Mouse (Mus musculus) kidney, embryonic 14.5 days (tissue): ENCODE results near the gene Nphs1. TPM values are rescaled to one million over a fixed set of nuclear protein-coding genes. Genes with fewer than 3 reads are reported as not detected.
"Not testable (repeated sequence)": the region's sequence is repeated elsewhere in the genome, so short reads cannot be mapped to it uniquely, and the experiment has no call there.

Experiments used
- ATAC-seq: fragments of 200-750 bp; cut with Nextera tagmentation; 2 replicates; pipeline ENCODE4 v1.8.0; 2017; ENCODE audit warnings: moderate number of reproducible peaks, mild to moderate bottlenecking, moderate TSS enrichment, moderate library complexity; ENCODE audit not compliant: low FRiP score, low TSS enrichment
- H3K27ac ChIP-seq: fragments of 300-500 bp; sonication (generic); 2 replicates; pipeline ENCODE4 v1.5.1; 2014; ENCODE audit warnings: low read depth, mild to moderate bottlenecking, low read length, moderate library complexity, mixed read lengths
- H3K27me3 ChIP-seq: fragments of 300-500 bp; sonication (generic); 2 replicates; pipeline ENCODE4 v1.6.1; 2014; ENCODE audit warnings: mild to moderate bottlenecking, low read length; ENCODE audit not compliant: control insufficient read depth, insufficient read depth
- H3K36me3 ChIP-seq: fragments of 300-500 bp; sonication (generic); 2 replicates; pipeline ENCODE4 v1.6.1; 2014; ENCODE audit warnings: low read length, mixed read lengths; ENCODE audit not compliant: control insufficient read depth, insufficient read depth
- H3K4me1 ChIP-seq: fragments of 300-500 bp; sonication (generic); 2 replicates; pipeline ENCODE4 v1.6.1; 2014; ENCODE audit warnings: low read length, mixed read lengths; ENCODE audit not compliant: control insufficient read depth, insufficient read depth
- H3K4me2 ChIP-seq: fragments of 300-500 bp; sonication (generic); replicated peaks from 2 replicates; pipeline ENCODE4 v1.6.1; 2014; ENCODE audit warnings: low read depth, mild to moderate bottlenecking, low read length
- H3K4me3 ChIP-seq: fragments of 300-500 bp; sonication (generic); 2 replicates; pipeline ENCODE4 v1.5.1; 2014; ENCODE audit warnings: mild to moderate bottlenecking, low read length
- H3K9ac ChIP-seq: fragments of 300-500 bp; sonication (generic); 2 replicates; pipeline ENCODE4 v1.6.1; 2014; ENCODE audit warnings: low read depth, mild to moderate bottlenecking, low read length, moderate library complexity
- H3K9me3 ChIP-seq: fragments of 300-500 bp; sonication (generic); 2 replicates; pipeline ENCODE4 v1.6.1; 2016; ENCODE audit warnings: low read length; ENCODE audit not compliant: control insufficient read depth
- WGBS: fragments of 180-500 bp; shearing (Covaris S2); extraction: QIAGEN DNeasy Blood & Tissue Kit; methylation state at CpG from one replicate; pipeline ENCODE4 v1.1.7; 2014; 5-methylcytosine and 5-hydroxymethylcytosine counted together
- polyA plus RNA-seq: library from polyadenylated mRNA; unstranded; fragments of >200 nt; fragmentation: Nextera tagmentation; extraction: Ambion mirVana; gene quantifications from 2 replicates; pipeline ENCODE4 v1.2.1, GENCODE M21; 2014

Nphs1 gene
- polyA plus RNA-seq, 1 experiment from 2014 or later, result 3.0 TPM

DNA sequence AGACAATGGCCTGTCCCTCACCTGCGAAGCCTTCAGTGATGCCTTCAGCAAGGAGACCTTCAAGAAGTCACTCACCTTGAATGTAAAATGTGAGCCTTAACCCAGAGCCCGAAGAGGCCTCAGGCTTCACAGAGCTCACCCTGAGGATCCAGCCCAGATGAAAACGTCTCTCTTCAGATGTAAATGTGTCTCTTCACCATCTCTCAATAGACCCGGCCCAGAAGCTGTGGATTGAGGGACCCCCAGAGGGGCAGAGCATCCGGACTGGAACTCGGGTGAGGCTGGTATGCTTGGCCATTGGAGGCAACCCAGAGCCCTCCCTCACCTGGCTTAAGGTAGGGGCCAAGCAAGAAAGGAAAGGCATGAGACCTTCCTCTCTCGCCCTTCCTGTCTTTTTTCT, 5.5 kb downstream of the Nphs1 start:
- no peaks in the 10 kb centered on the region for H3K9me3 ChIP-seq
- 22% methylated on average over 7 of the region's 7 CpGs for WGBS
- H3K4me1 ChIP-seq, result no peaks in the 10 kb centered on the region
- no peak overlapping the region for H3K9ac ChIP-seq
- no peak overlapping the region for H3K4me3 ChIP-seq
- H3K4me2 ChIP-seq, result no peak overlapping the region
- ATAC-seq, result no peak
- peaks cover 90% of the 10 kb centered on the region for H3K27me3 ChIP-seq
- no peaks in the 10 kb centered on the region for H3K36me3 ChIP-seq
- no peak overlapping the region for H3K27ac ChIP-seq

DNA sequence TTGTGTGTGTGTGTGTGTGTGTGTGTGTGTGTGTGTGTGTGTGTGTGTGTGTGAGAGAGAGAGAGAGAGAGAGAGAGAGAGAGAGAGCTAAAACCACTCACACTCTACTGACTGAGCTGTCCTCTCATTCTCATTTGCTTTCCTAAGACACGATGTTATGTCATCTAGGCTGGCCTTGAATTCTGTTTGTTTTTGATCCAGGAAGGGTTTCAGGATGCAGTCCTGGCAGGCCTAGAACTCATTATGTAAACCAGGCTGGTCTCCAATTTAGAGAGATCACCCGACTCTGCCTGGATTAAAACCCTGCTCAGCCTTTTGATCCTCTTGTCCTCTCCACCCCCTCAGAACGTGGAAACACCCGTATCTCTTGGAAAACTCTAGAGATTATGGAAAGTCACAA, 5.9 kb downstream of the Nphs1 start:
- H3K4me2 ChIP-seq, result no peak overlapping the region
- 26% methylated on average over 4 of the region's 4 CpGs for WGBS
- H3K9me3 ChIP-seq, result no peaks in the 10 kb centered on the region
- H3K4me1 ChIP-seq, result no peaks in the 10 kb centered on the region
- no peak overlapping the region for H3K9ac ChIP-seq
- H3K27ac ChIP-seq, result no peak overlapping the region
- no peaks in the 10 kb centered on the region for H3K36me3 ChIP-seq
- peaks cover 86% of the 10 kb centered on the region for H3K27me3 ChIP-seq
- ATAC-seq, result no peak
- H3K4me3 ChIP-seq, result no peak overlapping the region

DNA sequence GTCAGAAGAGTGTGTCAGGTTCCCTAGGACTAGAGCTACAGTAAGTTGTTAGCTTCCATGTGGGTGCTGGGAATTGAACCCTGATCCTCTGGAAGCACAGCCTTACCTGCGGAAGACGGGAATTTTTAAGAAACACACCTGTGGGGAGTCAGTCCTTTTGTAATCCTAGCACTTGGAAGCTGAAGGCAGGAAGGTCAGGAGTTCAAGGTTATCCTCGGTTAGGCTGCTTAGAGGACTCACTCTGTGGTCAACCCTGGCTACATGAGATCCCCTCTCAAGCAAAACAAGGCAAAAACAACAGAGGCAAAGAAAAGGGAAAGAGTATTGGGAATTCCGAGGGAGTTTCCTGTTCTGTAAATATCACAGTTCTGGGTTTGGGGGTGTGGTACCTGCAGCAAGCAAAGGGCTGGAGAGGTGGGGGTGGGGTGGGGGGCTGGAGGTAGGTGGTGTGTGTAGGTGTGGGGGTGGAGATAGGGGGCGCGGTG, 6.7 kb downstream of the Nphs1 start:
- H3K4me2 ChIP-seq, result no peak overlapping the region
- H3K9ac ChIP-seq, result no peak overlapping the region
- H3K27me3 ChIP-seq, result peaks cover 79% of the 10 kb centered on the region
- H3K36me3 ChIP-seq, result no peaks in the 10 kb centered on the region
- no peaks in the 10 kb centered on the region for H3K9me3 ChIP-seq
- ATAC-seq, result no peak
- H3K27ac ChIP-seq, result no peak overlapping the region
- no peak overlapping the region for H3K4me3 ChIP-seq
- H3K4me1 ChIP-seq, result no peaks in the 10 kb centered on the region
- WGBS, result 13% methylated on average over 6 of the region's 6 CpGs

DNA sequence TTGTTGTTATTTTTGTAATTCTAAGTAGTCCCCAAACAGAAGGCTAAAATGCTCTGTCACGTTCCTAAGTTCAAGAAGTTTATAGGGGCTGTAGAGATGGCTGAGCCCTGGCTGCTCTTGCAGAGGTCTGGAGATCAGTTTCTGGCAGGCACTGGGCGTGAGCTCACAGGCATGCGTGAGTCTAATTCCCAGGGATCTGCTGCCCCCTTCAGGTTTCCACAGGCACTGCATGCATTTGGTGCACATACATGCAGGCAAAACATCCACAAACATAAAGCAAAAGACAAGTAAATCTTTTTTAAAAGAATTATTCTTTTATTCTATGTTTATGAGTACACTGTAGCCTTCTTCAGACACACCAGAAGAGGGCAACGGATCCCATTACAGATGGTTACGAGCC, 14.3 kb downstream of the Nphs1 start:
- peaks cover under 1% of the 10 kb centered on the region; the same call in 1 of the 2 replicates for H3K4me1 ChIP-seq
- H3K36me3 ChIP-seq, result no peaks in the 10 kb centered on the region
- no peak overlapping the region for H3K4me2 ChIP-seq
- no peak overlapping the region for H3K27ac ChIP-seq
- H3K4me3 ChIP-seq, result no peak overlapping the region
- 36% methylated on average over 5 of the region's 5 CpGs for WGBS
- no peak for ATAC-seq
- H3K9ac ChIP-seq, result no peak overlapping the region
- H3K9me3 ChIP-seq, result no peaks in the 10 kb centered on the region
- H3K27me3 ChIP-seq, result peaks cover 5% of the 10 kb centered on the region

DNA sequence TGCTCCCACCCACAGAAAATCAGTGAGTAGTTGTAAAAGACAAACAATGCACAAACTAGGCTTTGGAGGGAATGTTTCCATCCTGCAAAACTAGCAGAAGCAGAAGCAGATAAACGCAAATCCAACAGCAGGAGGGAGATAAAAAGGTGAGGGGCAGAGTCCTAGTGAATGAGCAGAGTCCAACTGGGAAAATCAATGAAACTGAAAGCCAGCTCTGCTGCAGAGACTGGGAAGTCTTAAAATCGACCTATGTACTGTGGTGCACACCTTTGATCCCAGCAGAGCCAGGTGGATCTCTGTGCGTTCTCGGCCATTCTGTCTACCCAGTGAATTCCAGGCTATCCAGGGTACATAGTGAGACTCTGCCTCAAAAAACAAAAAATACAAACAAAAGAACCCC, 16.9 kb downstream of the Nphs1 start:
- no peaks in the 10 kb centered on the region for H3K9me3 ChIP-seq
- H3K9ac ChIP-seq, result no peak overlapping the region
- no peaks in the 10 kb centered on the region for H3K36me3 ChIP-seq
- H3K4me1 ChIP-seq, result peaks cover 3% of the 10 kb centered on the region; the same call in 1 of the 2 replicates
- H3K27me3 ChIP-seq, result no peaks in the 10 kb centered on the region
- H3K4me3 ChIP-seq, result no peak overlapping the region
- no peak overlapping the region for H3K27ac ChIP-seq
- WGBS, result 72% methylated on average over 4 of the region's 4 CpGs
- ATAC-seq, result no peak
- no peak overlapping the region for H3K4me2 ChIP-seq

DNA sequence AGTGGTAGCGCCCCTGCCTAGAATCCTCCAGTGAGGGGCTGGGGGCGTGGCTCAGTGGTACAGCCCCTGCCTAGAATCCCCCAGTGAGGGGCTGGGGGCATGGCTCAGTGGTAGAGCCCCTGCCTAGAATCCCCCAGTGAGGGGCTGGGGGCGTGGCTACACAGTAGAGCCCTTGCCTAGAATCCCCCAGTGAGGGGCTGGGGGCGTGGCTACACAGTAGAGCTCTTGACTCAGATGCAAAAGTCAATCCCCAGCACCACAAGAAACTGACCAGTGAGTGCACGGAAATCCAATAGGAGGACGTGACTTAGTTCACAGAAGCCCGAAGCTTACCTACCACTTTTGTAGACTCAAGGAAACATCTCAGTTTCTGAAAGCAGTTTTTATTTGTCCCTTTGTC, 18.0 kb downstream of the Nphs1 start:
- not testable (repeated sequence) for H3K9ac ChIP-seq, H3K4me3 ChIP-seq, H3K27ac ChIP-seq, H3K36me3 ChIP-seq, H3K9me3 ChIP-seq, H3K4me2 ChIP-seq, H3K4me1 ChIP-seq, ATAC-seq, H3K27me3 ChIP-seq
- WGBS, result 93% methylated on average over 6 of the region's 7 CpGs

DNA sequence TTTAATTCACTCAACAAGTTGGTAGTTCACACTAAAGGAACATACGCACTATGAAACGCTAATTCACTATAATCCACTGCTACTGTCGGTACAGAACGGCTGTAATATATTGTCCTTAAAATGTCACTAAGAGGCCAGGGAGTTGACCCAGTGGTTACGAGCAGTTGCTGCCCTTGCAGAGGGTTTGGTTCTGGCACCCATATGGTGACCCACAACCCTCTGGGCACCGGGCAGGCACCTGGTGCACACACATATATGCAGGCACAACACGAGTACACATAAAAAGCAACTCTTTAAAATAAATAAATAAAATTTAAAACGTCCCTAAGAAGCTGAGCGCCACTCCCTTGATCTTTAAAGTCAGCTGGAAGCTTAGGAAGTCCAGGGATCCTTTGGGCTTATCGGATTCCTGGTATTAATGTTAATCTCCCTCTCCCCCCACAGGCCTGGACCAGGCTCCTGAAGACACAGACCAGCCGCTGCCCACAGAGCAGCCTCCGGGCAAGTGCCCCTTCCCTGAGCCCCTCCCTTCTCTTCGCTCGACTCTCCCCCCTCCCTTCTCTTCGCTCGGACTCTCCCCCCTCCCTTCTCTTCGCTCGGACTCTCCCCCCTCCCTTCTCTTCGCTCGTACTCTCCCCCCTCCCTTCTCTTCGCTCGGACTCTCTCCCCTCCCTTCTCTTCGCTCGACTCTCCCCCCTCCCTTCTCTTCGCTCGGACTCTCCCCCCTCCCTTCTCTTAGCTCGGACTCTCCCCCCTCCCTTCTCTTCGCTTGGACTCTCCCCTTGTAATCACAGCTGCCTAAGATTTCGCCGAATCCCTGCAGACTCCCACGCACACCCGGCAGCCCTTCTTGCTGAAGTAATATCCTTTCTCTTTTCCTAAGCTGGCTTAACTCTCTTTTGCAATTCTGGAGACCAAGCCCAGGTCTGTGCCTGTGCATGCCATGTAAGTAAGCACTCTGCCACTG, 19.6 kb downstream of the Nphs1 start:
- ATAC-seq, result peak; percentile 79; the same call in 1 of the 2 replicates
- 0 out of 2 replicates have a peak, but pooled peaks cover 7% of the 10 kb centered on the region for H3K27me3 ChIP-seq
- no peaks in the 10 kb centered on the region for H3K36me3 ChIP-seq
- H3K4me2 ChIP-seq, result peak overlapping the region; percentile 48
- H3K4me3 ChIP-seq, result peak overlapping the region; percentile 25
- H3K27ac ChIP-seq, result peak overlapping the region; percentile 2; the same call in 1 of the 2 replicates
- peak overlapping the region; percentile 23; the same call in 1 of the 2 replicates for H3K9ac ChIP-seq
- H3K4me1 ChIP-seq, result peaks cover 3% of the 10 kb centered on the region; the same call in 1 of the 2 replicates
- WGBS, result 3% methylated on average over 32 of the region's 32 CpGs
- H3K9me3 ChIP-seq, result no peaks in the 10 kb centered on the region

DNA sequence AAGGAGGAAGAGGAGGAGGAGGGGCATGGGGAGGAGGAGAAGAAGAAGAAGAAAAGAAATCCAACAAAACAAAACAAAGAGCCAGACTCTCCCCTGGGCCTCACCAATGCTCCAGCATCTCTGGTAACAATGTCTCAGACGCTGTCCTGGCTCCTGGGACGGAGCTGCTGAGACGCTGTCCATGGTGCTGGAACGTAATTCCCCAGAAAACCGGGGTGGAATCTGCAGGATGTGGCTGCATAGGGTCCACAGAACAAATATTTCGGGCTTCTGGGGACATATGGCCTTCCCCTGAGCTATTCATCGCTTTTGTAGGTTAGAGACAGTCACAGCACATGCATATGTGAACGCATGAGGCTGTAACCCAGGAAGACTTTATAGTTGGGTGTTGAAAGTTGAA, 26.1 kb downstream of the Nphs1 start:
- H3K9ac ChIP-seq, result no peak overlapping the region
- H3K4me3 ChIP-seq, result no peak overlapping the region
- no peak overlapping the region for H3K4me2 ChIP-seq
- H3K27ac ChIP-seq, result no peak overlapping the region
- H3K36me3 ChIP-seq, result no peaks in the 10 kb centered on the region
- 0 out of 2 replicates have a peak, but pooled peaks cover 11% of the 10 kb centered on the region for H3K27me3 ChIP-seq
- WGBS, result 17% methylated on average over 8 of the region's 8 CpGs
- no peaks in the 10 kb centered on the region for H3K9me3 ChIP-seq
- no peaks in the 10 kb centered on the region for H3K4me1 ChIP-seq
- no peak for ATAC-seq
